In the genomic region with DNA sequence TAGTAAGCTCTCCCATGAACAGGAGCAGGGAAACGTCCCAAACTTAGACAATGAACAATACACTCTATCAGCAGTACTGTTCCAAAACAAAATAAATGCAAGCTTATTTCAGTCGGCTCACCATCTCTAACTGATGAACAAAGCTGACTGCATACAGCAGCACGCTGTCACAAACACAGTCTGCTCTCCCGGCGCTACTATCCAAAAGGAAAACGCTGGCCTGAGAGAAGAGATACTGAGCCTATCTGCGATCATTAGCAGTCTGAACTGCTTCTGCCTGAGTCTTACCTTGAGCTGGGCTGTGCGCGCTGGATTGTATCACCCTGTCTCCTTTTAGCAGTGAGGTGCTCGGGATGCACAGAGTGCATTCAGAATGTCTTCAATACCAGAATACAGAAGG, we compare ENCODE assay signal across 16 mouse cellular contexts.
DNase-seq lines count a peak whose midpoint lies in the region; ATAC-seq lines count a peak whose summit lies in the region.
"Had no signal": no experiment of that assay in that cellular context is flagged by ENCODE, and none has a peak within 500 bp of the region (broad histone marks: within the 10 kb centered on the region; RNA-seq: fewer than 3 reads in every experiment).

No protein-coding gene starts in this region.

- peak overlapping the region; percentile 17 for H3K4me2 ChIP-seq in forebrain, embryonic 15.5 days (replicated peaks)
- H3K4me2 ChIP-seq in hindbrain, embryonic 15.5 days: peak overlapping the region; percentile 23; the same call in 1 of the 2 replicates
- no peak overlapping the region for H3K4me2 ChIP-seq in hindbrain, embryonic 11.5 days (replicated peaks; ENCODE audit: low read depth, low read length)
- H3K4me2 ChIP-seq in hindbrain, embryonic 16.5 days (ENCODE audit: low read length): peak overlapping the region; percentile 30
- H3K4me2 ChIP-seq: limb, embryonic 13.5 days had no signal

- no peaks in the 10 kb centered on the region for H3K27me3 ChIP-seq in forebrain, embryonic 15.5 days
- no peaks in the 10 kb centered on the region for H3K27me3 ChIP-seq in forebrain, embryonic 10.5 days (ENCODE audit: poor library complexity, severe bottlenecking)
- H3K27me3 ChIP-seq in hindbrain, embryonic 15.5 days: no peaks in the 10 kb centered on the region
- H3K27me3 ChIP-seq in hindbrain, embryonic 11.5 days (ENCODE audit: control insufficient read depth, insufficient read depth, low read length): no peaks in the 10 kb centered on the region
- no peaks in the 10 kb centered on the region for H3K27me3 ChIP-seq in hindbrain, embryonic 16.5 days (replicated peaks; ENCODE audit: control insufficient read depth, insufficient read depth, low read length)
- H3K27me3 ChIP-seq: limb, embryonic 13.5 days had no signal

- peaks cover 13% of the 10 kb centered on the region for H3K4me1 ChIP-seq in forebrain, embryonic 15.5 days
- peaks cover 4% of the 10 kb centered on the region; the same call in 1 of the 2 replicates for H3K4me1 ChIP-seq in forebrain, embryonic 10.5 days
- peaks cover 16% of the 10 kb centered on the region; the same call in 1 of the 2 replicates for H3K4me1 ChIP-seq in hindbrain, embryonic 15.5 days (replicated peaks)
- no peaks in the 10 kb centered on the region for H3K4me1 ChIP-seq in hindbrain, embryonic 11.5 days (replicated peaks; ENCODE audit: control insufficient read depth, insufficient read depth, low read length)
- H3K4me1 ChIP-seq in hindbrain, embryonic 16.5 days (ENCODE audit: control insufficient read depth, insufficient read depth, low read depth, low read length): no peaks in the 10 kb centered on the region

- no peak overlapping the region for H3K4me3 ChIP-seq in forebrain, embryonic 15.5 days
- H3K4me3 ChIP-seq in forebrain, embryonic 10.5 days: no peak overlapping the region
- no peak overlapping the region for H3K4me3 ChIP-seq in hindbrain, embryonic 15.5 days
- no peak overlapping the region for H3K4me3 ChIP-seq in hindbrain, embryonic 11.5 days (ENCODE audit: low read depth, low read length)
- H3K4me3 ChIP-seq in hindbrain, embryonic 16.5 days (ENCODE audit: low read length): peak overlapping the region; percentile 15
- H3K4me3 ChIP-seq: limb, embryonic 13.5 days had no signal

- DNase-seq in forebrain, embryonic 10.5 days (ENCODE audit: extremely low spot score, low spot score): no peak
- DNase-seq in hindbrain, embryonic 11.5 days (ENCODE audit: low spot score): no peak
- peak; percentile 59 for DNase-seq in brain, adult 2 months (ENCODE audit: low read depth, low spot score)
- no peak for DNase-seq in B cell, adult 2 months
- DNase-seq: adrenal gland, adult 8-10 months; cerebellum, adult 18-20 months; heart, adult 11 months; heart, postnatal 36 days; retina, postnatal 1 day; thymus, postnatal 4 days had no signal

- H3K9me3 ChIP-seq in forebrain, embryonic 15.5 days: no peaks in the 10 kb centered on the region
- no peaks in the 10 kb centered on the region for H3K9me3 ChIP-seq in forebrain, embryonic 10.5 days
- H3K9me3 ChIP-seq in hindbrain, embryonic 15.5 days: no peaks in the 10 kb centered on the region
- H3K9me3 ChIP-seq in hindbrain, embryonic 11.5 days (ENCODE audit: control insufficient read depth, low read length): no peaks in the 10 kb centered on the region
- H3K9me3 ChIP-seq in hindbrain, embryonic 16.5 days (ENCODE audit: control insufficient read depth, low read length): no peaks in the 10 kb centered on the region
- H3K9me3 ChIP-seq: limb, embryonic 13.5 days had no signal

- WGBS in forebrain, embryonic 15.5 days: 45% methylated on average over 10 of the region's 10 CpGs
- WGBS in forebrain, embryonic 10.5 days: 85% methylated on average over 10 of the region's 10 CpGs
- 61% methylated on average over 10 of the region's 10 CpGs for WGBS in hindbrain, embryonic 15.5 days
- 86% methylated on average over 10 of the region's 10 CpGs for WGBS in hindbrain, embryonic 11.5 days
- 53% methylated on average over 10 of the region's 10 CpGs for WGBS in hindbrain, embryonic 16.5 days

- H3K36me3 ChIP-seq in forebrain, embryonic 15.5 days: no peaks in the 10 kb centered on the region
- no peaks in the 10 kb centered on the region for H3K36me3 ChIP-seq in forebrain, embryonic 10.5 days (replicated peaks)
- no peaks in the 10 kb centered on the region for H3K36me3 ChIP-seq in hindbrain, embryonic 15.5 days
- H3K36me3 ChIP-seq in hindbrain, embryonic 11.5 days (ENCODE audit: control insufficient read depth, insufficient read depth, low read length): no peaks in the 10 kb centered on the region
- H3K36me3 ChIP-seq in hindbrain, embryonic 16.5 days (ENCODE audit: control insufficient read depth, insufficient read depth, low read length): no peaks in the 10 kb centered on the region
- H3K36me3 ChIP-seq: limb, embryonic 13.5 days had no signal

- ATAC-seq in forebrain, embryonic 15.5 days (replicated peaks): peak; percentile 60
- no peak for ATAC-seq in hindbrain, embryonic 15.5 days (ENCODE audit: low FRiP score, low read depth)
- no peak for ATAC-seq in hindbrain, embryonic 11.5 days (ENCODE audit: low FRiP score)
- 0 out of 2 replicates have a peak, but pooled peaks have one; percentile 48 for ATAC-seq in hindbrain, embryonic 16.5 days
- ATAC-seq: intestine, embryonic 16.5 days had no signal

- H3K27ac ChIP-seq in forebrain, embryonic 15.5 days (replicated peaks): peak overlapping the region; percentile 49; the same call in 1 of the 2 replicates
- no peak overlapping the region for H3K27ac ChIP-seq in forebrain, embryonic 10.5 days
- peak overlapping the region; percentile 20; the same call in 1 of the 2 replicates for H3K27ac ChIP-seq in hindbrain, embryonic 15.5 days (replicated peaks)
- H3K27ac ChIP-seq in hindbrain, embryonic 11.5 days (ENCODE audit: low read depth, low read length): no peak overlapping the region
- no peak overlapping the region for H3K27ac ChIP-seq in hindbrain, embryonic 16.5 days (ENCODE audit: low read depth, low read length)
- H3K27ac ChIP-seq: limb, embryonic 13.5 days; liver, embryonic 14.5 days had no signal

- H3K9ac ChIP-seq in forebrain, embryonic 15.5 days (replicated peaks): no peak overlapping the region
- no peak overlapping the region for H3K9ac ChIP-seq in hindbrain, embryonic 15.5 days
- H3K9ac ChIP-seq in hindbrain, embryonic 11.5 days (ENCODE audit: low read depth, low read length): no peak overlapping the region
- peak overlapping the region; percentile 9; the same call in 1 of the 2 replicates for H3K9ac ChIP-seq in hindbrain, embryonic 16.5 days (ENCODE audit: low read depth, low read length)
- H3K9ac ChIP-seq: limb, embryonic 13.5 days; liver, embryonic 14.5 days had no signal

Comparison
In these comparisons a context has a peak if more than half of its experiments do, and no peak if none do; other contexts are left out.
1. ATAC-seq: peak in forebrain, embryonic 15.5 days (single experiment) and hindbrain, embryonic 16.5 days (single experiment); none in hindbrain, embryonic 15.5 days (single experiment) and hindbrain, embryonic 11.5 days (single experiment).
2. H3K27ac ChIP-seq: peak in forebrain, embryonic 15.5 days (single experiment) and hindbrain, embryonic 15.5 days (single experiment); none in forebrain, embryonic 10.5 days (single experiment), hindbrain, embryonic 11.5 days (single experiment) and hindbrain, embryonic 16.5 days (single experiment).